Mouse (Mus musculus) liver, embryonic 16.5 days (tissue): Measurements from ENCODE around the gene Rap1gap2. TPM values are rescaled to one million over a fixed set of nuclear protein-coding genes. Genes with fewer than 3 reads are reported as not detected.

Experiments
- ATAC-seq: fragments of 200-750 bp; cut with Nextera tagmentation; 2 replicates; pipeline ENCODE4 v1.8.0; 2017; ENCODE audit warnings: low read depth, mild to moderate bottlenecking, moderate number of reproducible peaks, moderate library complexity
- H3K27ac ChIP-seq: fragments of 300-500 bp; sonication (generic); 2 replicates; pipeline ENCODE4 v1.5.1; 2014; ENCODE audit warnings: mild to moderate bottlenecking, low read length
- H3K27me3 ChIP-seq: fragments of 300-500 bp; sonication (generic); 2 replicates; pipeline ENCODE4 v1.6.1; 2014; ENCODE audit warnings: low read depth, low read length, mixed read lengths; ENCODE audit not compliant: control insufficient read depth, insufficient read depth
- H3K36me3 ChIP-seq: fragments of 300-500 bp; sonication (generic); 2 replicates; pipeline ENCODE4 v1.6.1; 2014; ENCODE audit warnings: mild to moderate bottlenecking; ENCODE audit not compliant: control insufficient read depth, insufficient read depth
- H3K4me1 ChIP-seq: fragments of 300-500 bp; sonication (generic); 2 replicates; pipeline ENCODE4 v1.6.1; 2014; ENCODE audit warnings: low read depth, low read length, mixed read lengths; ENCODE audit not compliant: control insufficient read depth
- H3K4me2 ChIP-seq: fragments of 300-500 bp; sonication (generic); 2 replicates; pipeline ENCODE4 v1.6.1; 2014; ENCODE audit warnings: low read depth, low read length, mixed read lengths
- H3K4me3 ChIP-seq: fragments of 300-500 bp; sonication (generic); 2 replicates; pipeline ENCODE4 v1.5.1; 2014; ENCODE audit warnings: low read depth, mild to moderate bottlenecking, low read length
- H3K9ac ChIP-seq: fragments of 300-500 bp; sonication (generic); 2 replicates; pipeline ENCODE4 v1.6.1; 2014; ENCODE audit warnings: low read depth, low read length
- H3K9me3 ChIP-seq: fragments of 300-500 bp; sonication (generic); replicated peaks from 2 replicates; pipeline ENCODE4 v1.6.1; 2016; ENCODE audit warnings: low read length; ENCODE audit not compliant: control insufficient read depth
- WGBS: fragments of 180-500 bp; shearing (Covaris S2); extraction: QIAGEN DNeasy Blood & Tissue Kit; methylation state at CpG from one replicate; pipeline ENCODE4 v1.1.7; 2014; ENCODE audit not compliant: insufficient replicate concordance; 5-methylcytosine and 5-hydroxymethylcytosine counted together
- polyA plus RNA-seq: library from polyadenylated mRNA; unstranded; fragments of >200 nt; fragmentation: Nextera tagmentation; extraction: Ambion mirVana; gene quantifications from 2 replicates; pipeline ENCODE4 v1.2.1, GENCODE M21; 2015

The Rap1gap2 gene
- polyA plus RNA-seq, 1 experiment from 2014 or later = 1.2 TPM

GRCm38 (mm10) chr11:74439202-74439601 is 171.5 kb downstream of the Rap1gap2 start:
- no peaks in the 10 kb centered on the region for H3K9me3 ChIP-seq
- H3K27ac ChIP-seq = no peak overlapping the region
- H3K27me3 ChIP-seq = no peaks in the 10 kb centered on the region
- no peaks in the 10 kb centered on the region for H3K36me3 ChIP-seq
- no peak overlapping the region for H3K9ac ChIP-seq
- no peak overlapping the region for H3K4me3 ChIP-seq
- 51% methylated on average over 6 of the region's 6 CpGs for WGBS
- H3K4me1 ChIP-seq = no peaks in the 10 kb centered on the region
- H3K4me2 ChIP-seq = no peak overlapping the region
- no peak for ATAC-seq

- Histone ChIP-seq H3K27ac (no peak overlapping the region), H3K4me1 (no peaks in the 10 kb centered on the region), H3K9ac (no peak overlapping the region), H3K4me3 (no peak overlapping the region), H3K4me2 (no peak overlapping the region), H3K36me3 (no peaks in the 10 kb centered on the region), H3K9me3 (no peaks in the 10 kb centered on the region), H3K27me3 (no peaks in the 10 kb centered on the region)
- WGBS = 65% methylated on average over 4 of the region's 4 CpGs
- no peak for ATAC-seq
These were observed 172.5 kb downstream of the Rap1gap2 start for GRCm38 (mm10) chr11:74438249-74438648.

- no peak overlapping the region for H3K4me2 ChIP-seq
- 73% methylated on average over 2 of the region's 2 CpGs for WGBS
- no peaks in the 10 kb centered on the region for H3K9me3 ChIP-seq
- no peak overlapping the region for H3K4me3 ChIP-seq
- H3K27me3 ChIP-seq = no peaks in the 10 kb centered on the region
- no peaks in the 10 kb centered on the region for H3K36me3 ChIP-seq
- ATAC-seq = no peak
- no peaks in the 10 kb centered on the region for H3K4me1 ChIP-seq
- no peak overlapping the region for H3K27ac ChIP-seq
- no peak overlapping the region for H3K9ac ChIP-seq
These were observed 175.3 kb downstream of the Rap1gap2 start for GRCm38 (mm10) chr11:74435366-74435765.

- 63% methylated on average over 4 of the region's 4 CpGs for WGBS
- H3K4me3 ChIP-seq = no peak overlapping the region
- no peak overlapping the region for H3K9ac ChIP-seq
- H3K27ac ChIP-seq = no peak overlapping the region
- ATAC-seq = no peak
- H3K9me3 ChIP-seq = no peaks in the 10 kb centered on the region
- no peaks in the 10 kb centered on the region for H3K27me3 ChIP-seq
- no peaks in the 10 kb centered on the region for H3K36me3 ChIP-seq
- H3K4me1 ChIP-seq = no peaks in the 10 kb centered on the region
- H3K4me2 ChIP-seq = no peak overlapping the region
These were observed 177.7 kb downstream of the Rap1gap2 start for GRCm38 (mm10) chr11:74433000-74433399.

- no peak overlapping the region for H3K9ac ChIP-seq
- H3K4me1 ChIP-seq = no peaks in the 10 kb centered on the region
- H3K4me2 ChIP-seq = no peak overlapping the region
- WGBS = 59% methylated on average over 11 of the region's 11 CpGs
- H3K27me3 ChIP-seq = no peaks in the 10 kb centered on the region
- H3K27ac ChIP-seq = no peak overlapping the region
- H3K36me3 ChIP-seq = no peaks in the 10 kb centered on the region
- no peak overlapping the region for H3K4me3 ChIP-seq
- no peak for ATAC-seq
- no peaks in the 10 kb centered on the region for H3K9me3 ChIP-seq
These were observed 180.8 kb downstream of the Rap1gap2 start for GRCm38 (mm10) chr11:74429798-74430529.

- H3K9ac ChIP-seq = no peak overlapping the region
- WGBS = 62% methylated on average over 5 of the region's 5 CpGs
- no peaks in the 10 kb centered on the region for H3K4me1 ChIP-seq
- H3K36me3 ChIP-seq = no peaks in the 10 kb centered on the region
- H3K9me3 ChIP-seq = no peaks in the 10 kb centered on the region
- no peaks in the 10 kb centered on the region for H3K27me3 ChIP-seq
- ATAC-seq = no peak
- no peak overlapping the region for H3K4me2 ChIP-seq
- no peak overlapping the region for H3K4me3 ChIP-seq
- no peak overlapping the region for H3K27ac ChIP-seq
These were observed 184.4 kb downstream of the Rap1gap2 start for GRCm38 (mm10) chr11:74426306-74426705.

GRCm38 (mm10) chr11:74422019-74422418 is 188.7 kb downstream of the Rap1gap2 start:
- Histone ChIP-seq H3K27ac (no peak overlapping the region), H3K4me1 (no peaks in the 10 kb centered on the region), H3K36me3 (no peaks in the 10 kb centered on the region), H3K9me3 (no peaks in the 10 kb centered on the region), H3K4me2 (no peak overlapping the region), H3K27me3 (no peaks in the 10 kb centered on the region), H3K4me3 (no peak overlapping the region), H3K9ac (no peak overlapping the region)
- no peak for ATAC-seq
- WGBS = 59% methylated on average over 6 of the region's 6 CpGs

- Histone ChIP-seq H3K4me3 (no peak overlapping the region), H3K36me3 (no peaks in the 10 kb centered on the region), H3K4me2 (no peak overlapping the region), H3K9ac (no peak overlapping the region), H3K27me3 (no peaks in the 10 kb centered on the region), H3K4me1 (no peaks in the 10 kb centered on the region), H3K9me3 (no peaks in the 10 kb centered on the region), H3K27ac (no peak overlapping the region)
- 55% methylated on average over 4 of the region's 4 CpGs for WGBS
- ATAC-seq = no peak
These were observed 189.6 kb downstream of the Rap1gap2 start for GRCm38 (mm10) chr11:74421151-74421550.

- Histone ChIP-seq H3K36me3 (no peaks in the 10 kb centered on the region), H3K9ac (no peak overlapping the region), H3K4me2 (no peak overlapping the region), H3K27ac (no peak overlapping the region), H3K9me3 (no peaks in the 10 kb centered on the region), H3K27me3 (no peaks in the 10 kb centered on the region), H3K4me1 (no peaks in the 10 kb centered on the region), H3K4me3 (no peak overlapping the region)
- 62% methylated on average over 4 of the region's 4 CpGs for WGBS
- ATAC-seq = no peak
These were observed 191.1 kb downstream of the Rap1gap2 start for GRCm38 (mm10) chr11:74419601-74420000.
